Mouse (Mus musculus) olfactory bulb, adult 2 months (tissue): ENCODE results near the gene Jph3. TPM values are rescaled to one million over a fixed set of nuclear protein-coding genes. Genes with fewer than 3 reads are reported as not detected.
A peak's percentile ranks its signal among the peaks of the same experiment; 100 is the strongest.

Experiments
- H3K27ac ChIP-seq: fragments of 200-500 bp; 2 replicates; pipeline ENCODE4 v1.5.1; 2012; ENCODE audit warnings: low read depth, low read length; ENCODE audit not compliant: insufficient read depth
- H3K4me1 ChIP-seq: fragments of 200-500 bp; 2 replicates; pipeline ENCODE4 v1.6.1; 2012; ENCODE audit warnings: low read length; ENCODE audit not compliant: control insufficient read depth, insufficient read depth
- H3K4me3 ChIP-seq: fragments of 200-500 bp; 2 replicates; pipeline ENCODE4 v1.5.1; 2012; ENCODE audit warnings: mild to moderate bottlenecking, low read depth, low read length, moderate library complexity; ENCODE audit not compliant: insufficient read depth
- CTCF ChIP-seq: fragments of 200-500 bp; IDR thresholded peaks from 2 replicates; pipeline ENCODE4 v1.5.1; 2012; ENCODE audit warnings: low read depth, mild to moderate bottlenecking, low read length, moderate library complexity; ENCODE audit not compliant: insufficient read depth
- POLR2A ChIP-seq: fragments of 200-500 bp; IDR thresholded peaks from 2 replicates; pipeline ENCODE4 v1.6.1; 2012; ENCODE audit warnings: mild to moderate bottlenecking, low read depth, low read length, moderate library complexity; ENCODE audit not compliant: insufficient read depth
- WGBS: fragments of 180-500 bp; shearing (Covaris S2); methylation state at CpG from one replicate; pipeline ENCODE4 v1.1.7; 2018; 5-methylcytosine and 5-hydroxymethylcytosine counted together
- polyA plus RNA-seq: library from polyadenylated mRNA; stranded (reverse); fragments of >200 nt; gene quantifications from 2 replicates; pipeline ENCODE4 v1.2.4, GENCODE M21; 2012; ENCODE audit warnings: low replicate concordance; ENCODE audit not compliant: missing spikeins, insufficient read depth, insufficient read length

The Jph3 gene
- polyA plus RNA-seq, 1 experiment, result 104 TPM

DNA sequence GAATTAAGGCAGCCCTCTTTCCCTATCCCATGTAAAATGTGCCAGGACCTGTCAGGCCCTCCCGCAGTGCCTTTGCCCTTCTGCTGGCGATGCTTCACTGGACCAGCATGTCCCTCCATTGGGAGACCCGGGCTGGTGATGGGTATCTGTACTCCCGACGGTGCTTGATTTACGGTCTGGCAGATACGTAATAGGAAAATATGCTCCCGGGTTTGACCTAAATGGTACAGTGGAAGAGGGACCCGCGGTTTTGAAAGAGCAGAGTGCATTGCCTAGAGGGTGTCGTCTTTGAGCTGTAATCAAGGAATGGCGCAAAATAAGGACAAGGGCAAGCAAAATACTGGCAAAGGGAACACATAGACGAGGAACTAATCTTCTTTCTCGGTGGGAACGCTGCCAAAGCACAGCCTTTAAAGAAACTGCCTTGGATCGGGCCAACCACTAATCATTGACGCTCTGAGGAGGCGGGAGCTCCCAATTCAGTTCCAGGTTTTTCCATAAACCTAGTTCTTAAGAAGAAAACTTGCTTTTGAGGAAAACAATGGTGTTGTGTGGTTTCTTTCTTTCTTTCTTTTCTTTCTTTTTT is 100.4 kb downstream of the Jph3 start:
- Histone ChIP-seq H3K4me3 (peak overlapping the region; percentile 90), H3K27ac (peak overlapping the region; percentile 71), H3K4me1 (peaks cover 15% of the 10 kb centered on the region)
- TF ChIP-seq POLR2A, result no peak; the same call in 1 of the 2 replicates
- TF ChIP-seq CTCF, result no peak
- WGBS, result 4% methylated on average over 18 of the region's 18 CpGs

- H3K27ac ChIP-seq, result no peak overlapping the region
Observed at GRCm38 (mm10) chr8:121832061-121832460, 102.6 kb downstream of the Jph3 start.

GRCm38 (mm10) chr8:121832503-121832902 is 103.1 kb downstream of the Jph3 start:
- peaks cover 15% of the 10 kb centered on the region for H3K4me1 ChIP-seq
- no peak overlapping the region for H3K4me3 ChIP-seq
- H3K27ac ChIP-seq, result no peak overlapping the region
- WGBS, result 9% methylated on average over 6 of the region's 6 CpGs
- TF ChIP-seq POLR2A (no peak), CTCF (no peak)

More at GRCm38 (mm10) chr8:121832061-121832460, 102.6 kb downstream of the Jph3 start:
- TF ChIP-seq POLR2A, result no peak
- TF ChIP-seq CTCF, result no peak
- 85% methylated on average over 2 of the region's 2 CpGs for WGBS
- no peak overlapping the region for H3K4me3 ChIP-seq
- peaks cover 15% of the 10 kb centered on the region for H3K4me1 ChIP-seq

GRCm38 (mm10) chr8:121841242-121841641 is 111.8 kb downstream of the Jph3 start:
- Histone ChIP-seq H3K4me1 (no peaks in the 10 kb centered on the region), H3K4me3 (no peak overlapping the region), H3K27ac (no peak overlapping the region)
- 48% methylated on average over 8 of the region's 8 CpGs for WGBS
- peak; percentile 74 for TF ChIP-seq CTCF
- no peak for TF ChIP-seq POLR2A

GRCm38 (mm10) chr8:121842064-121842955 is 112.9 kb downstream of the Jph3 start:
- Histone ChIP-seq H3K4me3 (no peak overlapping the region), H3K4me1 (no peaks in the 10 kb centered on the region), H3K27ac (no peak overlapping the region)
- TF ChIP-seq CTCF, result no peak
- no peak for TF ChIP-seq POLR2A
- 90% methylated on average over 8 of the region's 8 CpGs for WGBS

DNA sequence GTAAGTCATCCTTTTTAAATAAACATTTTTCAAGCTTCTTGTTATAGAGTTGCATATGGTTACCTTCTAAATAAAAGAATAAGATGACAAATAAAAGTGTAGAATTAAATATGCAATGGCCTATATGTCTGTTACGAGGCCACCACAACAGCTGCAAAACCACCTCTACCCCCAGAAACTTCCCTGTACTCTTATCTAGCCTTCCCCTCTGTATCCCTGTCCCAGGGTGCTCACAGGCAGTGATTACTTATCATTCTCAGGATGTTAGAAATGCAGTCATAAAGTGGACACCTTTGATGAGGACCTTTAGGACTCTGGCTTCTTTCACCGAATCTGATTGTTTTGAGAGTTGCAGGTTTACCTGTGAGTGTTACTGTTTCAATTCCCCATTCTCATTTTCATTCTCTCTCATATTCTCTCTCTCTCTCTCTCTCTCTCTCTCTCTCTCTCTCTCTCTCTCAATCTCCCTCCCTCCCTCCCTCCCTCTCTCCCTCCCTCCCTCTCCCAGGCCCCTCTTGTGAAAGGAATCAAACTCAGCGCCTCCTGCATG is 113.8 kb downstream of the Jph3 start:
- whole genome bisulfite sequencing, result 73% methylated on average over 3 of the region's 3 CpGs
- H3K4me3 ChIP-seq, result no peak overlapping the region
- no peaks in the 10 kb centered on the region for H3K4me1 ChIP-seq
- TF ChIP-seq CTCF (no peak), POLR2A (no peak)
- H3K27ac ChIP-seq, result no peak overlapping the region

Other genes with a start within 250 kb of the Jph3 start
- gene 1700018B08Rik, start 185.3 kb upstream of the Jph3 start, polyA plus RNA-seq, result not detected in 2 replicates
- gene Fbxo31, start 150.8 kb upstream of the Jph3 start, polyA plus RNA-seq, result not detected in 2 replicates
- not detected in 2 replicates for gene Map1lc3b, start 139.3 kb upstream of the Jph3 start, polyA plus RNA-seq
- not detected in 2 replicates for gene Zcchc14, start 76.7 kb upstream of the Jph3 start, polyA plus RNA-seq
- gene Klhdc4, start 99.9 kb downstream of the Jph3 start, polyA plus RNA-seq, result not detected in 2 replicates
- gene Slc7a5, start 178.1 kb downstream of the Jph3 start, polyA plus RNA-seq, result not detected in 2 replicates
- not detected in 2 replicates for gene Car5a, start 215.3 kb downstream of the Jph3 start, polyA plus RNA-seq
- not detected in 2 replicates for gene Banp, start 220.1 kb downstream of the Jph3 start, polyA plus RNA-seq